Mouse (Mus musculus): ENCODE results near the gene St6galnac5.
A peak's percentile ranks its signal among the peaks of the same experiment; 100 is the strongest.
"Not testable (repeated sequence)": the region's sequence is repeated elsewhere in the genome, so short reads cannot be mapped to it uniquely, and the experiment has no call there.

Gene St6galnac5

DNA sequence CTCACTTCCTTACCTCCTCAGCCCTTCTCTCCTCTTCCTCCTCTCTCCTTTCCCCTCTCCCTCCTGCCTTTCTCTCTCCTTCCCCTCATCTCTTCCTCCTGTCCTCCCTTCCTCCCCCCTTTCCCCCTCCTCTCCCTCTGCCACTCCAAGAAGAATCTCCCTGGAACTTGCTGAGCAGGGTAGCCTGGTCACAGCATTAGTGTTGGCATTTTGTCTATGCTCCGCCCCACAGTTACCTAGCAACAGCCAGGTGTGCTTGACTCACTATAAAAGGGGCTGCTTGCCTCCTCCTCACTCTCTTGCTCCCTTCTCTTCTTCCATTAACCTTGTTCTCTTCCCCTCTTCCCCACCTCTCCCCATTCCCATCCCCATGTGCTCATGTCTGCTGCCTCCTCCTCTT, 120.1 kb downstream of the St6galnac5 start:
- DNase-seq, result no peak

DNA sequence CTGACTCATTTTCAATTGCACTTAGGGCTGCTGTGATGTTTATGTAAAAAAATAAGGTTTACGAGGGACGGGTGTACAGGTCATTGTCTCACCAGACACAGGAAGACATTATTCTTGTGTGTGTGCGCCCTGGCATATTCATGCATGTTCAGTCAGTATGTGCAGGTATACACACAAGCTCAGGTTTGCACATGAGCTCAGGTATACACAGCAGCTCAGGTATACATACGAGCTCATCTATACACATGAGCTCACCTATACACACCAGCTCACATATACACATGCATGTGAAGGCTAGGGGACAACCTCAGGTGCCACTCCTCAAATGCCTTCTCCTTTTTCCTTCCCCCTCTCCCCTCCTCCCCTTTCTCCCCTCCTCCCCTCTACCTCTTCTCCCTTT, 120.6 kb downstream of the St6galnac5 start:
- DNase-seq, result no peak

DNA sequence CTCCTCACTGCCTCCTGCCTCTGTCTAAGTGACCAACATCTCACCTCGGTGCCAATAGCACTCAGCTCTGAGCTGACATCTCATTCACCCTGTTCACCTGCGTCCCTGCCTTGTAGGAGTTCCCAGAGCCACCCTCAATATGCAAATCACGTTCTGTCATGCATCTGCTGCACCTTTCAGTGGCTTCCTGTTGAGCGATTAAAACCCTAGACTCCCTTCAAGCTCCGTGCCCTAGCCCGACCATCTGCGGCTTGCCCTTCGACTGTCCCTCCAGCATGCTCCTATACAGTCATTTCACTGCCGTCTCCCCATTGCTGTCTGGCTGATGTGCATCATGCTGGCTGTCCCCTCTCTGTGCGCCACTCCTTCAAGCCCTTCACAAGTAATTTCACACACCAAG, 126.0 kb downstream of the St6galnac5 start:
- no peak for DNase-seq

DNA sequence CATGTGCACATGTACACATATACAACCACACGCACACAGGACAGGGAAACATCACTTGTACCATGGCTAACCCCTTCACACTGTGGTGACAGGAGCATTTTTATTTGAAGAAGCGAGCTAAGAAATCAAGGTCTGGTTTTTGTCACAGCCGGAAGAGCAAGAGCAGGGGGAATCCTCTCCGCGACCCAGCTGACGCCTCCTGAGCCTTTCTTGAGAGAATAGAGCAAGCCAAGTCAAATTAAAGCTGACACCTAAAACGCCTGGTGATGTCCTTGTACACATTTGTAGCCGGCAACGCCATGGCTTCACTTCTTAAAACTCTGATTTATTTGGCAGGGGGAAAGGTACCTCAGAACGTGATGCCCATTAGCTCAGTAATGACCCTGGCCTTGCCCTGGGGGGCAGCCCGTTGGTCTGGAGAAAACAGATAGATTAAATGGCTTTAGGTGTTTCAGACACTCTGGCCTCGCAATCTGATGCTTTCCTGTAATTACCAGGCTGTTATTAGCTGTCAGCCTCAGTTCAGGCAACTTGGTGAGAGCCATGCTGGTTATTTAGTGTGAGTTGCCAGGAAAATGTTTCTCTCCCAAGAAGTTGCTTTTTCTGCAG, 126.9 kb downstream of the St6galnac5 start:
- DNase-seq, result no peak

DNA sequence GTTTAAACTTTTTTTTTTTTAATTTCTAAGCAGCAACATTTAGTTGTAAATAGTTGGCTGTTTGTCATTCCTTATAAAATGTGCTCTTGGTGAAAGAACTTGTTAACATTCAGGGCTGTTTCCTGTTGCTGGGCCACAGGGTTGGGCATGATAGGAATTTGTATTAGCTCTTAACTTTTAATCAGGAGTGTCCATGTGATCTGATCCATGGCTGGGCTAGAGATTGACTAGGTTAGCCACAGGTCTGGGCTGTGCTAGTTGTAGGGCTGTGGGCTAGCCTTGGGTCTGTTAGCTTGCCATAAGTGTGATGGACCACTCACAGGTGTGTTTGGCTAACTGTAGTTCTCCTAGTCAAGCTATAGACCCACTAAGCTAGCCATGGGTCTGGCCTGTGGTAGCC, 138.1 kb downstream of the St6galnac5 start:
- DNase-seq, result no peak

DNA sequence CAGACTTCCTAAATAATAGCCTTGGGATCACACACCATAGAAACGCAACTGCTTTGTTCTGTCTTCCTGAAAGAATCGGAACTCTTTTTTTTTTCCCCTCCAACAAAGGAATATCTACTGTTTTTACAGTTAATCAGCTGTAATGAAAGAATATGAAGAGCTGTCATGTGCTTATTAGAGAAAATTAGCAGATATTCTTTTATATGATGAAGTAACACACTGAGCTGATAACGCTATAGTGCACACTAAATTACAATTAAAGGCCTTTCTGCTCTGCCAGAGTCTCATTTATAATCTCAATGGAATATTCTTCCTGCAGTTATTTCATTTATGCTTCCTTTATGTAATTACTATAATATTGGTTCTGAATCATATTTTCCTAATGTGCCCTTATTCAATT, 139.4 kb downstream of the St6galnac5 start:
- no peak for DNase-seq

DNA sequence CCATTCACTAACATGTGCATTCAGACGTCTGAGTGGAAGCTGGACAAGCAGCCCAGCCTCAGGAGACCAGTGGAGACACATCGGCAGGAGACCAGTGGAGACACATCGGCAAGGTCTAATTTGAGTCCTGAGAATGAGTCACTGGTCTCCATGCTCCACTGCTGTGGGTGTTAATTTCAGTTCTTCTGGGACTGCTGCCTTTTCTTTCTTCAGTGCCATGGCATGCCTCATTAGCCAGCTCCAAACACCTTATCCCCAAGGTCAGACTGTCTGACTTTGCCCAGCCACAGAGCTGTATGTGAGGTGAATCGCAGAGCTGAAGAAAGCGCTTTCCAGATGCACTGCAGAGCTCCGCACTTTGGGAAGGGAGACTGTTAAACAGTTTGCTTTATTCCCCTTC, 140.8 kb downstream of the St6galnac5 start:
- no peak for DNase-seq

DNA sequence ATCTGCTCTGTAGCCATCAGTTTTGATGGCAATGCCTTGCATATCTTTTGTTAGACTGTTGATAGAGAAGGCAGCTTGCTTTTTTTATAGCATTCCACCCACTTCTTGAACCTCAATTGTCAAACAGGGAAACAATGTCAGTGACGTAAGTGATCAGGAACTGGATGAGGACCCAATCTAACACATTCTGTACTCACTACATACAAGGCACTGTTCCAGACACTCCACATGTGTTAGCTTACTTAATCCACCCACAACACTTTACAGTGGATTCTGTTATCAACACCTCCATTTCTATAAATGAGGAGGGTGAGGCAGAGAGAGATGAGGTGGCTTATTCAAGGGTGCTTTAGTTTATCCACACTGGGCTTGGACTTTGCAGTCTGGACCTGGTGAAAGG, 144.1 kb downstream of the St6galnac5 start:
- no peak for DNase-seq

DNA sequence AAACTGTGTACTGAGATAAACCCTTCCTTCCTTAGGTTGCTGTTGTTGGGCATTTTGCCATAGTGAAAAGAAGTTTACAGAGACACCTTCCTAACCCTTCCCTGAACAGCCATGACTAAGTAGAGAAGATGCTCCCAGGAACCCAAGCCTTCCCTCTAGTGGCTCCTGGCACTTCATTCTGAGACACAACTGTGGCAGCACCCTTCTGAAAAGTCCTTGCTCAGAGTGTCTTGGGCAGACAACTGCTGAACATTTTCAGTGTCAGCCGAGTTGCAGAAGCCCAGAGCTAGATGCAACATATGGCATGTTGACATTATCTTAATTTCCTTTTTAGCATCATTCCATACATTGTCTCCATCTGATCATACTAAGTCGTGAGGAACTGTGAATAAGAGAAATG, 144.6 kb downstream of the St6galnac5 start:
- no peak for DNase-seq

DNA sequence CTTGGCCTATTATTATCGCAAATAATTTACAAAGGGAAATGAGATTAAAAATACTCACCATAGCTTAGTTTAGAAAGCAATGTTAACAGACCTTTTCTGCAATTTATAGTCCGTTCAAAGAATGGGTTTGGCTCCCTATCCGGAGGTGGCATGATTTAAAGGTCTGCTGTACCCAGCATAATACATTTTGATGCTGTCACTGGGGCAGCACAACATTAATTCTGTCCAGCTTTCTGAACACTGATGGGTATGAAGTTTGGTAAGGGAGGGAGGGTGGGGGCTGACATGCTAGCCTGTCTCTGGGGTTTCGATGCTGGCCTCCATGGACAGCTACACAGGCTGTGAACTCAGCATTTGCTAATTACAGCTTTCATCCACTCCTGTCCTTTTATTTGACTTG, 149.6 kb downstream of the St6galnac5 start:
- no peak for DNase-seq

DNA sequence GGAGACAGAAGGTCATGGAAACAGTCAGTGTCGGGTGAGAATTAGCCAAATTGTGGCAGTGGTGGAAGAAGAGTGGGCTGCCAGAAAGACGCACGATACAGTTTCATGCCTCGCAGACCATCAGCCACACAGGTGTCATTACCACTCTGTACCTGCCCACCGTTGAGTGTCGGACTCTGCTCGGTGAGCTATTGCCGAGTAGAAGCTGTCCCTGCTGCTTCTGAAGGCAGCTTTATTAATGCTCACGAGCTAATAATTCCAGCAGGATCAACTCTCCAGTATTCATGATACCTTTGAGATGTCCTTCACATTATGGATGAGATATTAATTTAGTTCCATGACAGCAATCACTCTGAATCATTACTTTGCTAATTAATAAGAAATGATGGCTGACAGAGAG, 150.1 kb downstream of the St6galnac5 start:
- DNase-seq, result no peak

DNA sequence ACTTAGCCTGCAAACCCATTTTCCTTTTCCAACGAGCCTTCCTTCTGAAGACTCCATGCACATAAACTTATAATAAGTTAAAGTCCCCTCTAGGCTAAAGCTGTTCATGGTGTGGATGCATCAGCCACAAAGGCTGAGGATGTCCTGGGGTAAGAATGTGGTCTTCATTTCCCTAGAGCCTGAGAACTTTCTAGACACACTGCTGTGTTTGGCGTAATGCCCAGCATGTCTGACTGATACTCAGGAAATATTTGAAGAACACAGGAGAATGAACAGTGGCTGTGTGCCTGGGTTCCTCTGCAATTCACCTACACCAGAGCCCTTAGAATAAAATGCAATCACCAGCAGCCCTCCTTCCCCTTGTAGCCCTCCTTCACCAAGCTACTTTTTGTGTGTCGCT, 150.7 kb downstream of the St6galnac5 start:
- no peak for DNase-seq

DNA sequence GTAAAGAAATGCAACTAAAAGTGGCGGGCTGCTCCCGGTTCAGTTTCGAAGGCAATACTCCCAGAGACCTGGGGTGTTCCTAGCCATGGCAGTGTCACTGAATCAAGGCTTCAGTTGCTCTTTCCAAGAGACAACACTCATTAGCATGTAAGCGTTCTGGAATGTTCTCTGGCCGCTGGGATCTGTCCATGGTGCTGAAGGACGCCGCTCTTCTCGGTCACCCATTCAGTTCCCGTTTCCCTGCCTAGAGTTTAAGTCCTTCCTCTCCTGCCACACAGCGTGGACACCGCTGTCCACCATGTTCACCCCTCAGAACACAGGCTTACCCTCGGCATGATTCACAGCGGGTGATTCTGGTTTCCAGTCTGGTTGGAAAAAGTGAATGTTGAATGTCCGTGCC, 160.8 kb downstream of the St6galnac5 start:
- DNase-seq, result peak; percentile 7 to 19

DNA sequence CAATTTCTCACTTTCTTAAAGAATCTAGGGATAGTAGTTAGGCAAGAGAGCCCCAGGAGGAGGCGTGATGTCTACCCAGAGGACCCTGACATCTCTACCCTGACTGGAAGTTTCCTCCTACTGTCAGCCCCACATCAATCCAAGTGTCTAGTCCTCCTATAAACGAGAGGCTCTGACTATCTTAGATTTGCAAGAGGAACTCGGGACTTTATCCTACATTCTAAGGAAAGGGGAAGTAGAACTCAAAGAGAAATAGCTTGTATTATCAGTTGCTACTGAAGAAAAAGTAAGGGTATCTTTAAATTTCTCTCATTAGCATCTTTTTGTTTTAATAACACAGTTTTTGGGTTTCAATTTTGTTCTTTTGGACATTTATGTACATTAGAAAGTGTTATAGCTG, 161.6 kb downstream of the St6galnac5 start:
- no peak for DNase-seq

DNA sequence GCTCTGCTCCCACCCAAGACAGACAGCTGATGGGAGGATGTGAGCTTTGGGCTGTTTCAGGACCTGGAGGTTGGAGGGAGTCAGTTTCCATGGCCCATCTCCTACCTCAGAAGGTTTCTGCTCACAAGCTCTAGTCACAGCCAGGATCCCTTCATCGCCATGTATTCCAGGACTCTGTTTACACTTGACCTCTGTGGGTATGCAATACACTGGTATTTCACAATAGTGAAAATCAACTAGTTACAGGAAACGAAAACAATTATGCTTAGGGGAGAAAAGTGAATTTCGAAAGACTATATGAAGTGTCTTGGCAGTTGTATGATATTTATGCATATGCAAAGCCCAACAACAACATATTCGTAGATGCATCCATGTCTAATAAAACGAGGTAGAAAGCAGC, 166.9 kb downstream of the St6galnac5 start:
- DNase-seq, result no peak

DNA sequence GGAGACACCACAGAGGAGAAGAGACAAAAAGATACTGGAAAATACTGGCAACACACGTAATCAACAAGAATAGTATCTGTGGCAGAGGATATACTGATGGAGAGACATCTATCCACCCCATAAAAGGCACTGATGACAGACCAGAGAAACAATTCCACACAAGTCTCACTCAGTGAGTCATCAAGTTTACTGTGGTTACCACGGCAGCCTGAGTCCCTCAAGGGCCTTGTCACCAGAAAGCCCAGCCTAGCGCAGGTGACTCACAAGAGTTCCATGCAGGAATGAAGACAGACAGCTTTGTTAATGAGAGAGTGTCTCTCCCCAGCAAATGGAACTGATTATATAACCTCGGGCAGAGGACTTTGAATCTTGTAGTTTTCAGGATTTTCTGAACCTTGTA, 168.1 kb downstream of the St6galnac5 start:
- no peak for DNase-seq

DNA sequence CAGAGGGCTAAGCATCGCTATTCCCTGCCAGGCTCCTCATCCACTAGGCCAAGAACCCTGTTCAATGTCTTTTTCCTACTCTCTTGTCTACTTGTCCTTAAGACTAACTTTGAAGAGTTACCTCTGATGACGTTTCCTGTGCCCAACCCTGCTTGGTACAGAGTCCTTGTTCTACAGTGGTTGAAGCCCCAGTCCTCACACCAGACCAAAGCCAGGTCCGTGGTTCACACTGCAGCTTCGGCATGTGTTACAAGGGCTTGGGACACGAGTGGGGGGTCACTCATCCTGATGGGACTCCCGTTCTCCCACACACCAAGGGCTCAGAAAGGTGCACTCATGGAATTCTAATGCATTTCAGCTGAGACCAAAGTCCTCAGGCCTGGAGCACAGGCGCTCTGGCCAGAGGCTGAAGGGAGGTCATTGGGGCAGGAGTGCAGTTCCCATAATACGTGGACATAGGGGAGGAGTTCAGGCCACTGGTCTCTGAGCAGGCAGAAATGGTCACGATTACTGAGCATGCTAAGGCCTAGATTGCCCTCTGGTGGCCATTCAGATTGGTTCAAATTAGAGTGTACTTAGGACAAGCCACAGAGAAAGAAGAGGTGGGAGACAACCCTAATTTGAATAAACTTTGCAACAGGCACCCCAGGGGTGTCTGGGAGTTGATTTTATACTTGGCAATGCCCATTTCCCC, 182.2 kb downstream of the St6galnac5 start:
- DNase-seq, result peak in 1 of 2 experiments; percentile 11

DNA sequence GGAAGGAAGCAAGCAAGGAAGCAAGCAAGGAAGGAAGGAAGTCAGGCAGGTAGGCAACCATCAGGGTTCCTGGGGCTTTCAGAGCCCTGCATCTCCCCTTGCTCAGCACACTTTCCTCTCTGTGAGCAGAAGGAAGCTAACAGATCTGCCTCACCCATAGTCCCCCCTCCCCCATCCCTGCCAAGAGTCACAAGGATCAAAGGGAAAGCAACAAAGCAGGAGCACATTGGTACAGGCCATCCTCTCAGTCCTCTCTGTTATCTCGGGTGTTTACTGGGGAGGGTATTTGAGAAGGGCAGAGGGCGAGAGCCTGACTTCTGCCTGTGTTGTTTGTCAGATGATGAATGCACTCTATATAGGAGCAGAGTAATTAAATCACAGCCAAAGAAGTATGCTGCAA, 184.7 kb downstream of the St6galnac5 start:
- DNase-seq, result no peak

DNA sequence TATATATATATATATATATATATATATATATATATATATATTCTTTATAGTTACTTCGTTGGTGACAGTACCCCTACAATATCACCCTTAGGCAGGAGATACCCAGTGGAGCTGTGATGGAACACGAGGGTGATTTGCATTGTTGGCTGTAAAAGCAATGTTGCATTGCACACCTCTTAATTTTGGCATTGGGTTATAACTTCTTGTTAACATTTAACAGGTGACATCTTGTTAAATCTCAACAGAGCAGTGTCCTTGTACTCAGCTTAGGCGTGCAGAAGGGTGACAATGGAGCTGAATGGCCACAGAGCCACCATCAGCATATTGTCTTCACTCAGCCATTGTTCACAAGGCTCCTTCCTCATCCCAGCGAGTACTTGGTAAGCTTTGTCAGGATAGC, 185.8 kb downstream of the St6galnac5 start:
- no peak for DNase-seq

DNA sequence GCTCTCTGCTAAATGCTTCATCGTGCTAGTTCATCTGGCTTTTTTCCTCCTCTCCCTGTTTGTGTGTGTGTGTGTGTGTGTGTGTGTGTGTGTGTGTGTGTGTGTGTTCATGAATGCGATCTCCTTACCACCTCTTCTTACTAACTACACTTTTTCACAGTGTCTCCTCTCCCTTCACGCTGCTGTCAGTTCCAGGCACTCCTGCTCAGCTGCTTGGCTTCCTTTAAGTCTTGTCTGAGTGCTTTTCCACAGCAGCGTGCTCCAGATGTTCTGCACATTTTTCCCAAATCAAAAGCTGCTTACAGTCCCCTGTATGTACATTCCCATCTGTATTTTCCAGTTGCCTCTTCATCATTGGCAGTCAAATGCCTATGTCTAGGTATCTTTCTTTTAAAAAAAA, 189.0 kb downstream of the St6galnac5 start:
- DNase-seq, result no peak

DNA sequence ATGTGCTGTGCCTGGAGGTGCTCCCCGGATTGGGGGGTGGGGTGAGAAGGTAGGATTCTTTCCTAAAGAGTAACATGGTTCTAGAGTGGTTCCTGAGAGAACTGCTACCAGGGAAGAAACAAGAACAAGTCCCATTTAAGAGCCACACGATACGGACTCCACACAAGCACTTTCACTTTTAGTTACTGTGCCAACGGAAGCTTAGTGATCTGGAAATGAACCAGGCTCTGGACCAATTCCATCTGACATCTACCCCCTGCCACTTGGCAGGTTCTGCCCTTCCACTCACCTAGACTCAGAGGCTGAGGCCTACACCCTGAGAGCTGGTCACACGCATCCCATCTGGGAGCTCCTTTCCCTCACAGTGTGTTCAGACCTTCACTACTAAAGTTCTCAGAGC, 189.4 kb downstream of the St6galnac5 start:
- no peak for DNase-seq

DNA sequence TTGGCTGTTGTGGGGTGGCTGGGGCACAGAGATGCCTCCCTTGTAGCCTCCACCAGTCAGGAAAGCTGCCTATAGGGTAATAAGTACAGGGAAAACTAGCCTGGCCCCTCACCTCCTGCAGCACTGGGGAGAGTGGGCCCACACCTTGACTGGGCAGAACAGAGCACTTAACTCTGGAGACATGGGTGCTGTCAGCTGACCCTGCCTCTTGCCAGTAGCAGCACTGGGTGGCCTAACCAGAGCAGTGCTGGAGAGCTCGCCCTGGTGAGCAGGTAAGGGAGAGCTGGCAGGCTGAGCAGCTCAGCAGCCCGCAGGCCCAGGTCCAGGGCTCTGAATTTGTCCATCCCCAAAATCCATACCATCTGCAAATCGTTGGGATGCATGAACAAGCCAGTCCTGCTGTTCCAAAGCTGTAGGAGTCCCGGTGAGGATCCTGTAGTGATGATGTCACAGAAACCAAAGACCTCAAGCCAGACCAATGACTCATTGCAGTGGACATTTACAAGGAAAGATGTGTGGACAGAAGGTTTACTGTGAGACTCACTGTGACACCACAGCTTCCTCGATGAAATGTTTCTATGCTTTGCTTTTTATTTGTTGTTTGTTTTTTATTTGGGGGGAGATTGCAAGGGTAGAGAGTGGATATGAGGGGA, 193.6 kb downstream of the St6galnac5 start:
- not testable (repeated sequence) for DNase-seq

DNA sequence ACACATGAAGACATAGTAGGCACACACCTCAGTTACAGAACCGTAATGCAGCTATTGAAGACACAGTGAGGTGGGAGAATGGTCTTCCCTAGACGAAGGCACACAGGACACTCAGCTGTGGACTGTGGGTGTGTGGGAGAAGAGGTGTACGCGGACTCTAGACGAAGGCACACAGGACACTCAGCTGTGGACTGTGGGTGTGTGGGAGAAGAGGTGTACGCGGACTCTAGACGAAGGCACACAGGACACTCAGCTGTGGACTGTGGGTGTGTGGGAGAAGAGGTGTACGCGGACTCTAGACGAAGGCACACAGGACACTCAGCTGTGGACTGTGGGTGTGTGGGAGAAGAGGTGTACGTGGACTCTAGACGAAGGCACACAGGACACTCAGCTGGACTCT, 197.7 kb downstream of the St6galnac5 start:
- not testable (repeated sequence) for DNase-seq

DNA sequence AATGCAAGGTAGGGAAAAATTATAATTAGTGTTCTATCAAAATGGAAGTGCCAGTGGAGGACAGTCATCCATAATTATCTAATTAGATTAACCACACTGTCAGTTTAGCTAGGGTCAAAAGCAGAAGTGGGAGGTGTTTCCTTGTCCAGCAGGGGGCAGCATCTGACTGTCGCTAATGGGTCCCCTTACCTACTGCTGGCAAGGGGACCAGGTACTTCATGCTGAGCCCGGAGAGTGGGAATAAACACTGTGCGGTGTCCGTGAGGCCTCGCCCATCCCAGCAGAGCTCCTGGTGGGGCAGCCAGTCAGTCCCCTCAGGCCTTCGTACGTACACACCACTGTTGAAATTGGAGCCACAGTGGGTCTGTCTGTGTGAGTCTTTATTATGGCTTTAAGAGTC, 198.3 kb downstream of the St6galnac5 start:
- peak; percentile 45 to 66 for DNase-seq

DNA sequence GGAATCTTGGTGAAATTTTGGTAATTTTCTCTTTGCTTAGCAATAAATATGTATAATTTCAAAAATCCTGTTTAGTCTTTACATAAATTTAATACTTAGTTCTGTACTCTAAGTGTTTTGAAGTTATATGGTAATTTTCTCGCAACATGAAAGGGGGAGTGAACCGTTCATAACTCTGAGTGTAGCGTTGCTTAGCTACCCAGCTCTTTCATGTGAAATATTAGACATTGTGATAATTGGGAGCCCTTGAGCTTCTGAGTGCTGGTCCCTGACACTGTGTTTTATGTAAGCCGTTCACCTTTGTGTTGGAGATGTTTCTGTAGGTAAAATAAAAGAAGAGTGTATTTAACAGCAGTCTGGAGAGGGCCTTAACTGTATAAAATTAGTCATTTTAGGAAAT, 202.2 kb downstream of the St6galnac5 start:
- DNase-seq, result no peak
